Mouse (Mus musculus) retina, adult 2 months (tissue): ENCODE measurements around the gene Sgce.
"Not testable (repeated sequence)": the region's sequence is repeated elsewhere in the genome, so short reads cannot be mapped to it uniquely, and the experiment has no call there.

Experiments
- DNase-seq: peaks from one replicate; pipeline ENCODE4 v3.0.0-alpha.2; 2012; ENCODE audit warnings: low read depth, low spot score

The Sgce gene

GRCm38 (mm10) chr6:4746696-4747439 lies at the start of gene Sgce, which contains the start of gene Peg10:
Gene Sgce (minus strand): TSS chr6:4747207.
Gene Peg10 (plus strand): TSS chr6:4747306.
- peak; percentile 41 for DNase-seq

- no peak for DNase-seq
Measured at GRCm38 (mm10) chr6:4796281-4796680, 49.3 kb upstream of the Sgce start.

GRCm38 (mm10) chr6:4762252-4762651 lies 15.2 kb upstream of the Sgce start:
- DNase-seq: no peak

- DNase-seq: not testable (repeated sequence)
Measured at GRCm38 (mm10) chr6:4761415-4762142, 14.6 kb upstream of the Sgce start.

- DNase-seq: no peak
Measured at GRCm38 (mm10) chr6:4754886-4755285, 7.9 kb upstream of the Sgce start.

DNA sequence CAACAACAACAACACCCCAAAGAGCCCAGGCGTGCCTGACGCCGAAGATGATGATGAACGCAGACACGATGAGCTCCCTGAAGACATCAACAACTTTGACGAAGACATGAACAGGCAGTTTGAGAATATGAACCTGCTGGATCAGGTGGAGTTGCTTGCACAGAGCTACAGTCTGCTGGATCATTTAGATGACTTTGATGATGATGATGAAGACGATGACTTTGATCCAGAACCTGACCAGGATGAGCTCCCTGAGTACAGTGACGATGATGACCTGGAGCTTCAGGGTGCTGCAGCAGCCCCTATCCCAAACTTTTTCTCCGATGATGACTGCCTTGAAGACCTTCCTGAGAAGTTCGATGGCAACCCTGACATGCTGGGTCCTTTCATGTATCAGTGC lies 7.3 kb upstream of the Sgce start:
- no peak for DNase-seq

- no peak for DNase-seq
Measured at GRCm38 (mm10) chr6:4751355-4751754, 4.3 kb upstream of the Sgce start.

GRCm38 (mm10) chr6:4749091-4749490 lies 2.1 kb upstream of the Sgce start:
- peak; percentile 84 for DNase-seq

DNA sequence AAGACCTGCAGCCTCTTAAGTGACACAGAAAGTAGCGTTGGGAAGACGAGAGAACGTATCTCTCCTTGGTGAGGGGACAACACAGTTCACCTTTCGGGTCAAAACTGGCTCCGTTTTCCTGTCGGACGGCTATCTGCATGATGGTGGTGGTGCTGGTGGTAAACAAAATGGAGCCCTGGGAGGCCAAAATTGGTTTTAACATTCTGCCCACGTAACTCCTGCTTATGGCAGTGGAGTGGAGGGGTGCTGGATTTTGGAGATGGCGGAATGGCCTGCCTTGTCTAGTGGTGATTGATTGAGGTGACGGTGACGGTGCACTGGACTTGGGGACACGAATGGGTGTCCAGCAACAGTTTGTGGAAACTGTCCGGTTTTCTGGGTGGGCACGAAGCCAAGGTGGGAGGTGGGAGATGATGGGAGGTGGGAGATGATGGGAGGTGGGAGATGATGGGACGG lies 1.5 kb upstream of the Sgce start:
- DNase-seq: no peak

DNA sequence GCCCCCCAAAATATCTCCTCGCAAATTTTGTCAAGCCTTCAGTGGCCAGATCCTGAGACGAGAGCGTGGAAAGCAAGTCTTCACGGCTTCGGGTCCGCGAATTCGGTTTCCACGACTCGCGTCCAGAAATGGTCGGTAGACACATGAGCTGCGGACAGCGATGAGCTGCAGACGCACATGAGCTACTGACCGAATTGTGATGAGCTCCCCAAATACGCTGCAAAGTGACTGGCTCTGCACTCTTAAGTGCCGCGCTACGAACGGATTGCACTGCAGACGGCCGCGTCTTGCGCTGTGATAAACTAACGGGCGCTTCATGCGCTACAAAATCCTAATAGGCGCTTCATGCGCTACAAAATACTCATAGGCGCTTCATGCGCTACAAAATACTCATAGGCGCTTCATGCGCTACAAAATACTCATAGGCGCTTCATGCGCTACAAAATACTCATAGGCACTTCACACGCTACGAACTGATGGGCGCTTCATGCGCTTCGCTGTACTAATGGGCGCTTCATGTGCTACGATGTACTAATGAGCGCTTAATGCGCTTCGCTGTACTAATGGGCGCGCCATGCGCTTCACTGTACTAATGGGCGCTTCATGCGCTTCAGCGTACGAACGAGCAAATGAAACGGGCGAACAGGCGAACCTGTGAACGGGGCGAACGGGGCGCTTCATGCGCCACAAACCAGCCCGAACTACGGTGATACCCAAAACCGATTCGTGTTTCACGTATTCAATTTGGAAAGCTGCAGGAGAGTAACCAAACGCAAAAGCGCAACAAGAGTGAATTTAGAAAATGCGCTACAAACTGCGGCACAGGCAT lies 884 bp upstream of the Sgce start:
- peak; percentile 57 for DNase-seq

- DNase-seq: no peak
Measured at GRCm38 (mm10) chr6:4746036-4746695, 841 bp downstream of the Sgce start.

DNA sequence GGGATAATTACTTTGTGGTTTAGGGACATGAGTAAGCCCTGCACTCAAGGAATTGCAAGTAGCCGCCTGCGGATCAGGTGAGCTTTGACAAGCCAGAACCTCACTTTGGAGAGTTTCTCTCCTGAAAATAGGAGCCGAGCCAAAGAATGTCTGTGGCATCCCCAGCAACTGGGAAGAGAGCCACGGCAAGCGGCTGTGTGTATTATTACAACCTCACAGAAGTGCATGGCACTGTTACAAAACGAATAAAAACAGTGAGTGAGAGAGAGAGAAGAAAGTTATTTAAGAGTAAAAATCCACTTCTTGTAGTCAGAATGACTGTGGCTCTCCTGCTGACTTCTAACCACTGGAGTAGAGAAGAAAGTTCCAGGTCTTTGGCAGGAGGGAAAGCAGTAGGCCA lies 6.5 kb downstream of the Sgce start:
- no peak for DNase-seq

GRCm38 (mm10) chr6:4739522-4740355 lies 7.3 kb downstream of the Sgce start:
- no peak for DNase-seq

- DNase-seq: no peak
Measured at GRCm38 (mm10) chr6:4738717-4739116, 8.3 kb downstream of the Sgce start.

GRCm38 (mm10) chr6:4738034-4738629 lies 8.9 kb downstream of the Sgce start:
- DNase-seq: no peak

DNA sequence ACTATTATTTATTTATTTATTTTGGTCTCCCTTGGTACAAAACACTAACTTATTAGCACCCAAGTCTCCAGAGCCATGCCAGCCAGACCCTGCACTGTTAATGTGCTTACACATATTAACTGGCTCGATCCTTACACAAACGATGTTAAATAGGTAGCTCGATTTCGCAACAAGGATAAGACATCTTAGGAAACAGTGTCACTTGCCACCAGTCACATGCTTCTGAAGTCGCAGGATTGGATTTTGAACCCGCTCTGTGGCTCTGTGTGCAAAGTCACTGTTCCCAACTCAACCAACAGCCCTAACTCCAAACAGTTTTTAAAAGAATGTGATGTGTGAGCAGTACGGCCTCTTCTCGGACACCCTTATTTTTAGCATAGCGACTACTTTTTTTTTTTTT lies 10.6 kb downstream of the Sgce start:
- no peak for DNase-seq

DNA sequence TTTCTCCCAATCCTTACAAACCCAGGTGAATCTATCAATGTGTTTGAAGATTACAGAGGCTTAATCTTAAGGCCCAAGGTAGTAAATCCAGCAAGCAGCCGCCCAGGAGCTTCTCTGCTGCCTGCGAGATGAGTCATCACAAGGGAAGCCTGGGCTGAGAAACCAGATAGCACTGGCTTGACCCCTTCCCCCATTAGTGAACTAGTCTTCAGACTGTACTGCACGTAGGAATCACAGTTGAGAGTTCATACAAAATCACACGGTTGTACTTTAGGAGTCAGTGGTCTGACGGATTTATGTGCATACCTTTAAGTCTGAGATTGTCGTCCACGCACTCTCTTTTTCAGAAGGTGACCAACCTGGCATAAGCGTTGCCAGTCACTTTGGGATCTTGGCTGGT lies 13.8 kb downstream of the Sgce start:
- DNase-seq: no peak

GRCm38 (mm10) chr6:4731675-4732074 lies 15.3 kb downstream of the Sgce start:
- no peak for DNase-seq

- DNase-seq: no peak
Measured at GRCm38 (mm10) chr6:4728305-4728704, 18.7 kb downstream of the Sgce start.
